Mouse (Mus musculus): ENCODE results near the gene Alk.

- TF ChIP-seq CTCF (IDR thresholded peaks at IDR 0.05; ENCODE audit: low read depth) (no peak), EP300 (optimal IDR thresholded peaks at IDR 0.05) (no peak)
These were observed 657.0 kb downstream of the Alk start for GRCm38 (mm10) chr17:71947452-71947851.
